Mouse (Mus musculus) kidney, postnatal 0 days (tissue): ENCODE measurements around the gene Nceh1. TPM values are rescaled to one million over a fixed set of nuclear protein-coding genes. Genes with fewer than 3 reads are reported as not detected.

ENCODE experiments used
- ATAC-seq: fragments of 200-750 bp; cut with Nextera tagmentation; replicated peaks from 2 replicates; pipeline ENCODE4 v1.8.0; 2017; ENCODE audit warnings: low read depth, moderate number of reproducible peaks, moderate TSS enrichment, moderate library complexity; ENCODE audit not compliant: low FRiP score
- DNase-seq: peaks from one replicate; pipeline ENCODE4 v3.0.0-alpha.2; 2016; ENCODE audit warnings: low spot score
- H3K27ac ChIP-seq: fragments of 300-500 bp; sonication (generic); 2 replicates; pipeline ENCODE4 v1.5.1; 2014; ENCODE audit warnings: mild to moderate bottlenecking
- H3K27me3 ChIP-seq: fragments of 300-500 bp; sonication (generic); 2 replicates; pipeline ENCODE4 v1.6.1; 2014; ENCODE audit warnings: low read length, mixed read lengths; ENCODE audit not compliant: insufficient read depth
- H3K36me3 ChIP-seq: fragments of 300-500 bp; sonication (generic); 2 replicates; pipeline ENCODE4 v1.6.1; 2014; ENCODE audit warnings: low read length, mixed read lengths; ENCODE audit not compliant: insufficient read depth
- H3K4me1 ChIP-seq: fragments of 300-500 bp; sonication (generic); replicated peaks from 2 replicates; pipeline ENCODE4 v1.6.1; 2014; ENCODE audit warnings: antibody characterized with exemption, low read length, mixed read lengths; ENCODE audit not compliant: insufficient read depth
- H3K4me2 ChIP-seq: fragments of 300-500 bp; sonication (generic); 2 replicates; pipeline ENCODE4 v1.6.1; 2014; ENCODE audit warnings: mild to moderate bottlenecking, low read length, moderate library complexity, mixed read lengths
- H3K4me3 ChIP-seq: fragments of 300-500 bp; sonication (generic); replicated peaks from 2 replicates; pipeline ENCODE4 v1.5.1; 2014; ENCODE audit warnings: low read depth, low read length
- H3K9ac ChIP-seq: fragments of 300-500 bp; sonication (generic); 2 replicates; pipeline ENCODE4 v1.6.1; 2014; ENCODE audit warnings: low read depth, low read length
- H3K9me3 ChIP-seq: fragments of 300-500 bp; sonication (generic); replicated peaks from 2 replicates; pipeline ENCODE4 v1.6.1; 2016; ENCODE audit warnings: low read length, inconsistent platforms, mixed read lengths
- CTCF ChIP-seq: IDR thresholded peaks from 2 replicates; pipeline ENCODE4 v1.5.1; 2016; ENCODE audit warnings: antibody characterized with exemption, low read depth, mild to moderate bottlenecking, moderate library complexity
- WGBS: fragments of 180-500 bp; shearing (Covaris S2); extraction: QIAGEN DNeasy Blood & Tissue Kit; methylation state at CpG from one replicate; pipeline ENCODE4 v1.1.7; 2014; 5-methylcytosine and 5-hydroxymethylcytosine counted together
- polyA plus RNA-seq: library from polyadenylated mRNA; unstranded; fragments of >200 nt; fragmentation: Nextera tagmentation; extraction: Ambion mirVana; gene quantifications from 2 replicates; pipeline ENCODE4 v1.2.1, GENCODE M21; 2015

The Nceh1 gene
- polyA plus RNA-seq, 1 experiment from 2014 or later, result 47.7 TPM

- H3K4me2 ChIP-seq, result no peak overlapping the region
- TF ChIP-seq CTCF, result no peak
- H3K36me3 ChIP-seq, result no peaks in the 10 kb centered on the region
- no peak overlapping the region for H3K4me3 ChIP-seq
- no peaks in the 10 kb centered on the region for H3K27me3 ChIP-seq
- no peak overlapping the region for H3K9ac ChIP-seq
- H3K4me1 ChIP-seq, result no peaks in the 10 kb centered on the region
- 82% methylated on average over 9 of the region's 9 CpGs for WGBS
- no peak overlapping the region for H3K27ac ChIP-seq
- DNase-seq (no peak), ATAC-seq (no peak)
- H3K9me3 ChIP-seq, result no peaks in the 10 kb centered on the region
Measured at GRCm38 (mm10) chr3:27322591-27322990, 139.8 kb downstream of the Nceh1 start.

GRCm38 (mm10) chr3:27323551-27323950 is 140.8 kb downstream of the Nceh1 start:
- DNase-seq (no peak), ATAC-seq (no peak)
- no peak overlapping the region for H3K9ac ChIP-seq
- 12% methylated on average over 5 of the region's 5 CpGs for WGBS
- H3K4me2 ChIP-seq, result no peak overlapping the region
- no peaks in the 10 kb centered on the region for H3K9me3 ChIP-seq
- no peaks in the 10 kb centered on the region for H3K27me3 ChIP-seq
- no peaks in the 10 kb centered on the region for H3K4me1 ChIP-seq
- H3K27ac ChIP-seq, result peak overlapping the region; percentile 31; the same call in 1 of the 2 replicates
- TF ChIP-seq CTCF, result no peak
- H3K4me3 ChIP-seq, result no peak overlapping the region
- H3K36me3 ChIP-seq, result no peaks in the 10 kb centered on the region

- TF ChIP-seq CTCF, result no peak
- ATAC-seq (peak; percentile 91), DNase-seq (peak; percentile 82)
- no peak overlapping the region for H3K4me3 ChIP-seq
- H3K36me3 ChIP-seq, result no peaks in the 10 kb centered on the region
- no peaks in the 10 kb centered on the region for H3K27me3 ChIP-seq
- no peaks in the 10 kb centered on the region for H3K4me1 ChIP-seq
- H3K4me2 ChIP-seq, result no peak overlapping the region
- H3K27ac ChIP-seq, result no peak overlapping the region
- H3K9me3 ChIP-seq, result no peaks in the 10 kb centered on the region
- H3K9ac ChIP-seq, result no peak overlapping the region
- WGBS, result 34% methylated on average over 4 of the region's 4 CpGs
Measured at GRCm38 (mm10) chr3:27326633-27327191, 143.9 kb downstream of the Nceh1 start.

- H3K4me2 ChIP-seq, result no peak overlapping the region
- no peak for TF ChIP-seq CTCF
Measured at GRCm38 (mm10) chr3:27330706-27331105, 147.9 kb downstream of the Nceh1 start.

More at GRCm38 (mm10) chr3:27330706-27331105, 147.9 kb downstream of the Nceh1 start:
- Histone ChIP-seq H3K36me3 (0 out of 2 replicates have a peak, but pooled peaks cover 2% of the 10 kb centered on the region), H3K9ac (no peak overlapping the region), H3K4me1 (0 out of 2 replicates have a peak, but pooled peaks cover 4% of the 10 kb centered on the region), H3K27me3 (no peaks in the 10 kb centered on the region), H3K4me3 (no peak overlapping the region), H3K27ac (no peak overlapping the region), H3K9me3 (no peaks in the 10 kb centered on the region)
- 89% methylated on average over 5 of the region's 5 CpGs for WGBS
- no peak for ATAC-seq
- DNase-seq, result no peak

Other genes with a start within 250 kb of the Nceh1 start
- gene Ect2, start 29.1 kb upstream of the Nceh1 start, polyA plus RNA-seq, result 23.9 and 26.9 TPM in 2 replicates
- gene Tnfsf10, start 134.1 kb downstream of the Nceh1 start, polyA plus RNA-seq, result 3.8 and 4.1 TPM in 2 replicates
- not detected in 2 replicates for gene Ghsr, start 188.4 kb downstream of the Nceh1 start, polyA plus RNA-seq